Mouse (Mus musculus): ENCODE measurements around the gene Pcdh15.
A peak's percentile ranks its signal among the peaks of the same experiment; 100 is the strongest.

Pcdh15 gene

GRCm38 (mm10) chr10:73379001-73379400 is 279.9 kb downstream of the Pcdh15 start:
- no peak for DNase-seq (ENCODE audit: low spot score)

GRCm38 (mm10) chr10:73384003-73384402 is 284.9 kb downstream of the Pcdh15 start:
- no peak for DNase-seq (ENCODE audit: low spot score)

GRCm38 (mm10) chr10:73400426-73400825 is 301.3 kb downstream of the Pcdh15 start:
- DNase-seq (ENCODE audit: low spot score) = no peak

GRCm38 (mm10) chr10:73425408-73425807 is 326.3 kb downstream of the Pcdh15 start:
- DNase-seq (ENCODE audit: low spot score) = no peak

- no peak for DNase-seq (ENCODE audit: low spot score)
Observed at GRCm38 (mm10) chr10:73431345-73431744, 332.2 kb downstream of the Pcdh15 start.

- DNase-seq (ENCODE audit: low spot score) = no peak
Observed at GRCm38 (mm10) chr10:73484082-73484481, 384.9 kb downstream of the Pcdh15 start.

- DNase-seq (ENCODE audit: low spot score) = no peak
Observed at GRCm38 (mm10) chr10:73491654-73492053, 392.5 kb downstream of the Pcdh15 start.

GRCm38 (mm10) chr10:73514846-73515245 is 415.7 kb downstream of the Pcdh15 start:
- DNase-seq (ENCODE audit: low spot score) = no peak

- no peak for DNase-seq (ENCODE audit: low spot score)
Observed at GRCm38 (mm10) chr10:73515742-73516141, 416.6 kb downstream of the Pcdh15 start.

GRCm38 (mm10) chr10:73519438-73519837 is 420.3 kb downstream of the Pcdh15 start:
- DNase-seq (ENCODE audit: low spot score) = no peak

GRCm38 (mm10) chr10:73552831-73553230 is 453.7 kb downstream of the Pcdh15 start:
- DNase-seq (ENCODE audit: low spot score) = peak; percentile 5

- DNase-seq (ENCODE audit: low spot score) = peak; percentile 12
Observed at GRCm38 (mm10) chr10:73564216-73564615, 465.1 kb downstream of the Pcdh15 start.

- DNase-seq (ENCODE audit: low spot score) = no peak
Observed at GRCm38 (mm10) chr10:73574711-73575297, 475.7 kb downstream of the Pcdh15 start.

- no peak for DNase-seq (ENCODE audit: low spot score)
Observed at GRCm38 (mm10) chr10:73667501-73667900, 568.4 kb downstream of the Pcdh15 start.

- no peak for DNase-seq (ENCODE audit: low spot score)
Observed at GRCm38 (mm10) chr10:73700519-73701286, 601.6 kb downstream of the Pcdh15 start.

- no peak for DNase-seq (ENCODE audit: low spot score)
Observed at GRCm38 (mm10) chr10:73725566-73726240, 626.6 kb downstream of the Pcdh15 start.

- no peak for DNase-seq (ENCODE audit: low spot score)
Observed at GRCm38 (mm10) chr10:73733246-73733645, 634.1 kb downstream of the Pcdh15 start.

- DNase-seq (ENCODE audit: low spot score) = no peak
Observed at GRCm38 (mm10) chr10:73749021-73749420, 649.9 kb downstream of the Pcdh15 start.

- no peak for DNase-seq (ENCODE audit: low spot score)
Observed at GRCm38 (mm10) chr10:73753876-73754275, 654.7 kb downstream of the Pcdh15 start.

GRCm38 (mm10) chr10:73782945-73783344 is 683.8 kb downstream of the Pcdh15 start:
- no peak for DNase-seq (ENCODE audit: low spot score)

GRCm38 (mm10) chr10:73788163-73788562 is 689.0 kb downstream of the Pcdh15 start:
- DNase-seq (ENCODE audit: low spot score) = no peak

- no peak for DNase-seq (ENCODE audit: low spot score)
Observed at GRCm38 (mm10) chr10:73805069-73805468, 705.9 kb downstream of the Pcdh15 start.

- DNase-seq (ENCODE audit: low spot score) = no peak
Observed at GRCm38 (mm10) chr10:73812311-73812710, 713.2 kb downstream of the Pcdh15 start.

Data from ovary, postnatal 36 days (tissue).